Mouse (Mus musculus): ENCODE measurements at regions not wholly inside any gene's neighbourhood (a gene's known extent, or its start where the extent isn't known, plus 50 kb on each side); places are given as distances from the start of the nearest gene placed in this dataset.

GRCm38 (mm10) chr6:147799861-147800260 is 247.2 kb upstream of the Far2 start:
- TF ChIP-seq CTCF (IDR thresholded peaks at IDR 0.05 in 2 of 3, conservative IDR thresholded peaks at IDR 0.05 in 1 of 3; ENCODE audit: control insufficient read depth in 1 of 3, insufficient read depth in 1 of 3, low read depth in 2 of 3, low read length in 3 of 3, poor library complexity in 1 of 3, severe bottlenecking in 1 of 3) (no peak), MAFK (IDR thresholded peaks at IDR 0.05; ENCODE audit: borderline replicate concordance, low read depth, low read length) (no peak), POLR2A (IDR thresholded peaks at IDR 0.05; ENCODE audit: control insufficient read depth in 1 of 2, insufficient read depth in 1 of 2, low read depth in 1 of 2, low read length in 2 of 2, poor library complexity in 1 of 2) (no peak), TAL1 (IDR thresholded peaks at IDR 0.05; ENCODE audit: low read length) (no peak), GATA1 (IDR thresholded peaks at IDR 0.05; ENCODE audit: low read depth, low read length) (no peak), MAZ (IDR thresholded peaks at IDR 0.05; ENCODE audit: low read depth, low read length) (no peak), KAT2A (conservative IDR thresholded peaks at IDR 0.05; ENCODE audit: low read depth, low read length) (no peak), CHD1 (IDR thresholded peaks at IDR 0.05; ENCODE audit: low read depth, low read length) (no peak), JUND (IDR thresholded peaks at IDR 0.05; ENCODE audit: low read depth, low read length) (no peak)
